8 mouse cellular contexts compared by ENCODE assay signal in genomic region chr13:37312222-37312928, GRCm38 (mm10). TPM values are rescaled to one million over a fixed set of nuclear protein-coding genes. Genes with fewer than 3 reads are reported as not detected.
DNase-seq lines count a peak whose midpoint lies in the region; ATAC-seq and TF ChIP-seq lines count a peak whose summit lies in the region.

No protein-coding gene starts in this region.

- H3K27ac ChIP-seq in hindbrain, embryonic 15.5 days (replicated peaks): peak overlapping the region; percentile 85

- CTCF ChIA-PET in Patski (lab: Charles Lee): interaction anchor here (1.4 kb wide), 1 partner anchor 13 kb away, joined by 4 read pairs; no protein-coding TSS in a partner anchor

- POLR2A ChIA-PET in Patski (lab: Charles Lee): interaction anchor here (0.8 kb wide), 1 partner anchor 1344 kb away, joined by 3 read pairs; no protein-coding TSS in a partner anchor

- H3K4me1 ChIP-seq in hindbrain, embryonic 15.5 days (replicated peaks): peaks cover 21% of the 10 kb centered on the region

- DNase-seq in Patski (ENCODE audit: low read depth, low spot score): peak; percentile 59
- DNase-seq in cerebellum, postnatal 14 days: peak; percentile 97 to 99
- DNase-seq in gastrocnemius, adult 18-20 months (ENCODE audit: low spot score): peak; percentile 90
- DNase-seq in layer of hippocampus, postnatal 36 days: peak; percentile 87 to 91
- DNase-seq in lung, postnatal 25 days (ENCODE audit: low spot score): peak; percentile 92
- DNase-seq in retina, adult 2 months (ENCODE audit: low read depth, low spot score): peak; percentile 70
- peak; percentile 93 for DNase-seq in thymus, postnatal 25 days

- peak; percentile 89 for TF ChIP-seq CTCF in Patski (IDR thresholded peaks at IDR 0.05)

- peak overlapping the region; percentile 49 for H3K9ac ChIP-seq in hindbrain, embryonic 15.5 days

- peak overlapping the region; percentile 31 for H3K4me3 ChIP-seq in hindbrain, embryonic 15.5 days

- in situ Hi-C loops in Patski (cut with MboI; ENCODE audit: low pct_unique_long_range_greater_than_20kb): loop anchor here (5.0 to 10.0 kb wide), 3 partner anchors 528 to 1290 kb away; no protein-coding TSS in a partner anchor

- ATAC-seq in Patski: peak; percentile 87
- ATAC-seq in hindbrain, embryonic 15.5 days (ENCODE audit: low FRiP score, low read depth): peak; percentile 98

- WGBS in hindbrain, embryonic 15.5 days: under 1% methylated on average over 25 of the region's 25 CpGs

- peaks cover 30% of the 10 kb centered on the region for H3K27me3 ChIP-seq in Patski
- H3K27me3 ChIP-seq in hindbrain, embryonic 15.5 days: no peaks in the 10 kb centered on the region

- H3K36me3 ChIP-seq in hindbrain, embryonic 15.5 days: no peaks in the 10 kb centered on the region

- no peaks in the 10 kb centered on the region for H3K9me3 ChIP-seq in hindbrain, embryonic 15.5 days

- H3K4me2 ChIP-seq in hindbrain, embryonic 15.5 days: peak overlapping the region; percentile 71

RNA-seq across cellular contexts. Expression of gene Ly86, which starts 32.6 kb away (rescaled TPM):
- not detected for polyA plus RNA-seq in Patski (2021)
- total RNA-seq in gastrocnemius, adult 18-20 months (2021): under 1 TPM; 0.37 to 0.69 TPM
- 6.9 and 9.4 TPM in 2 replicates for polyA plus RNA-seq in hindbrain, embryonic 15.5 days (2015; fragmentation: Nextera tagmentation; extraction: Ambion mirVana)
- 1 to 10 TPM; 8.9 to 9.6 TPM for total RNA-seq in layer of hippocampus, postnatal 36 days (2021)

Comparison
In these comparisons a context has a peak if more than half of its experiments do, and no peak if none do; other contexts are left out.
1. Peak in every context shown above with its lines: DNase-seq, ATAC-seq, H3K4me3 ChIP-seq and H3K27ac ChIP-seq.
2. RNA of gene Ly86, which starts 32.6 kb away (total RNA-seq): 8.9 to 9.6 TPM in layer of hippocampus, postnatal 36 days; 0.37 to 0.69 TPM in gastrocnemius, adult 18-20 months; every median in the first group is over 4 times any median in the second.